Mouse (Mus musculus) brain, embryonic 18.5 days (tissue): ENCODE measurements around the gene Muc5b.

Experiments used
- DNase-seq: peaks from one replicate; pipeline ENCODE4 v3.0.0-alpha.2; 2012; ENCODE audit warnings: low read depth, low spot score

The Muc5b gene

DNA sequence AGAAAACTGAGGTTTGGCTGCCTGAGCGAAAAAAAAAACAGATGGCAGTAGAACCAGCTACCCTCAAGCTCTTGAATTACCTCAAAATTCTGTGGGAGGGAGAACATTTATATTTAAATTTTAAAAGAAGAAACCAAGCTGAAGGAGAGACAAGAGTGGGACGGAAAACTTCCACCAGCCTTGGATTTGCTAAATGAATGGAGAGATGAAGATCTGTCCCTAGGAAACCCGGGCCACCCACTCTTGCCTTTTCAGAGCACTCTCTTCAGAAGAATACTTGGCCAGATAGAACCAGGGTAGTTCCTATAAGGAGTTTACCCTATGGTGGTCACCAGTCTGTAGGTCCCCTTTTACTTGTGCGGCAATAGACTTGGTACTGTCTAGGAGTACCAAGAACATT lies 63.9 kb downstream of the Muc5b start:
- no peak for DNase-seq

DNA sequence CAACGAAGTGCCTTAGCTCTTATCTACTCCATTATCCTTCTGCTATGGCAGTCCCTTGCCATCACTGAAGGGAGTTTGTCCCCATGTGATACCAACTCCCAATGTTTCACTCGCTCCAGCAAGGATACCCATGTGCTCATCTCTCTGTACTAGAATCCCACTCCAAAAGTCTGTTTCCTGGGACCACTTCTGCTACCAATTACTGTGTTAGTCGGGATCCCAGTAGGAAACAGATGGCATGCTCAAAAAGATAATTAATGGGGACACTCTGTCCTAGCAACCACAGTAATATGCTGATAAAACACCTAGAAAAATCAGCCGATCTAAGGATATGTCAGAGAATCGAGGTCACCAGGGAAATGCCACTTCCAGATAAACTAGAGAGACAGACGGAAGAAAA lies 69.7 kb downstream of the Muc5b start:
- DNase-seq = no peak

DNA sequence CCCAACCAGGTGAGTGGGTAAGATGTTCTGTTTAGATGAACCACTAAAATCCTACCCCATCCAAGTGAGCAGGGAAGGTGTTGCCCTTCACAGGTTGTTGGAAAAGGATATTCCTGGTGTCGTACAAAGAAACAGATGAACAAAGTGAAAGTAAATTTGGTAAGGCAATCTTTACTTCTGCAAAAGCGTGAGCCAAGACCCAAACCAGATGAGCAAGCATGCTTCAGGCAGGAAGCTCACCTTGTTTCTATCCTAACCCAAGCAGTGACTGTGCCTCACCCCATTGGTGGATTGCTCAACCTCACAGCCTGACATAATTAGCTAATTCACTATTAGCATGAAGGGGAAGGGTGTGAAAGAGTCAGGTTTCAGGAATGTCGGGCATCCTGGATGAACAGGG lies 72.4 kb downstream of the Muc5b start:
- DNase-seq = no peak

DNA sequence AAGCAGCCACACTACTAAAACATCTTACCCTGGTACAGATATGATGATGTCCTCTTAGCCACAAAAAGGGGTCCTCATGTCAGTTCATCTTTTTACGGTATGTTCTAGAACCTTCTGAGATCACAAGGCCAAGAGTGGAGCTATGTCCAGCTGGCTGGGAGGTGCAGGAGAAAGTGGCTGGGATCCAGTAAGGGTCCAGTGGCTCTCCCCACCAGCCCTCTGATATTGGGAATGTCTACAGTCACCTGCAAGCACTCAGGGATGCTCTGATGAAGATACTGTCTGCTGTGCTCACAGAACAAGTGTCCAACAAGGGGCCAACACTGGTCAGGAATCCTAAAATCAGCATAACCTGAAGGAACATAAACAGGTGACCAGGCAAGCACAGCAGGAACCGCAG lies 79.5 kb downstream of the Muc5b start, which contains the start of gene Tollip:
Gene Tollip, minus strand, starts transcription at position 101 of the 400 bp plus-strand sequence.
- no peak for DNase-seq
